Mouse (Mus musculus): ENCODE measurements around the gene Cfap97.
A peak's percentile ranks its signal among the peaks of the same experiment; 100 is the strongest.
"Not testable (repeated sequence)": the region's sequence is repeated elsewhere in the genome, so short reads cannot be mapped to it uniquely, and the experiment has no call there.

Gene Cfap97

GRCm38 (mm10) chr8:46162953-46163869 is 11.6 kb downstream of the Cfap97 start:
- DNase-seq: peak; percentile 94

GRCm38 (mm10) chr8:46163870-46164190 is 12.3 kb downstream of the Cfap97 start:
- no peak for DNase-seq

- no peak for DNase-seq
Observed at GRCm38 (mm10) chr8:46173651-46174050, 22.1 kb downstream of the Cfap97 start.

- no peak for DNase-seq
Observed at GRCm38 (mm10) chr8:46180136-46180535, 28.6 kb downstream of the Cfap97 start.

DNA sequence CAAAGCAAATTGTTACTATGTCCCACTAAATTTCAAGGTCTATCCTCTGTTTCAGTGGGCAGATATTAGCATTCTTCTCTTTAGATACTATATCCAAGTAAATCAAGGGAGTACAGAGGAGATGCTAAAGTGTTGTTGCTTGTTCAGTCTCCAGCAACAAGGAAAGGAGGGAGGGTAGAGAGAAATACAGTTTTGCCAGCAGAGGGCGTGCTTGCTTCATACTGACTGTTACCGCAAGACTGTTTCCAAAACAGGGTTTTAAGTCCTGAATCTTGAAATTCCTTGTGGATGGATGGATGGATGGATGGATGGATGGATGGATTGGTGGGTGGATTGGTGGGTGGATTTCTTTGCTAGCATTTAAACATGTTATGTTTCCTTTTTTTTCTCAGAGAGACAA is 33.8 kb downstream of the Cfap97 start:
- peak; percentile 49 for DNase-seq

DNA sequence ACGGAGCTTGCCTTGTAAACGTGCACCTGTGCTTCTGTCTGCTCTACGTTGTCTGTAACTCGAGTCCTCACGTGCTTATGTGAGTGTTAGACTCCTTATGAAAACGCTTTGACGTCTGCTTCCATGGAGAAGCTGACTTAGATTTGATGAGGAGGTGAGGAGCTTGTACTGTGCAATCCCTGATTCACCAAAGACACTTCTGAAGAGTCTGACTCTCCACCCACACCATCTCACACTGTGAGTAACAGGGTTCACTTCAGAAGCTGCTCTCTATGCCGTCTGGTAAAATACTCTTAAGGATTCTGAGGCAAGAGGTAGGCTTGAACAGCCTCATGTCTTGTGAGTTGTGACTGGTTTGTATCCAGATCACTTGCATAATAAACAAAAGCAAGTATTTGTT is 41.5 kb downstream of the Cfap97 start:
- no peak for DNase-seq

GRCm38 (mm10) chr8:46196877-46197276 is 45.3 kb downstream of the Cfap97 start:
- no peak for DNase-seq

DNA sequence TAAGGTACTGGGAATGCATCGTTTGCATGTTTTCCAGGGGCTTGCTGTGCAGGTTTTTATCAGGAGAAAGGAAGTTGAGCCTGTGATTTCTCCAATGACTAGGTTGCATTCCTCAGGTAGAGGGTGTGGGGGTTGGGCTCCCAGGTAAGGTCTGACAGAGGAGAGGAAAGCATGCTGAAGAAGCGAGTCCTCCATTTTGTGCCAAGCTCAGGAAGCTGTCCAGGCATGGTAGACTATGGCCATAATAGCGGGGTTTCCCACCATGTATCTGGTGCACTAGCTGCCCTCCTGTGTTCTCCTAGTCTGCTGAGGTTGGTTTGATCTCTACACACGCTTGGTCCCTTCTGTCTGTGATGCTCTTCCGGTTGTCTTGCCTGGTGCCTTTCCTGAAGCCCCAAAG is 46.1 kb downstream of the Cfap97 start:
- DNase-seq: no peak

GRCm38 (mm10) chr8:46202350-46202749 is 50.8 kb downstream of the Cfap97 start:
- no peak for DNase-seq

DNA sequence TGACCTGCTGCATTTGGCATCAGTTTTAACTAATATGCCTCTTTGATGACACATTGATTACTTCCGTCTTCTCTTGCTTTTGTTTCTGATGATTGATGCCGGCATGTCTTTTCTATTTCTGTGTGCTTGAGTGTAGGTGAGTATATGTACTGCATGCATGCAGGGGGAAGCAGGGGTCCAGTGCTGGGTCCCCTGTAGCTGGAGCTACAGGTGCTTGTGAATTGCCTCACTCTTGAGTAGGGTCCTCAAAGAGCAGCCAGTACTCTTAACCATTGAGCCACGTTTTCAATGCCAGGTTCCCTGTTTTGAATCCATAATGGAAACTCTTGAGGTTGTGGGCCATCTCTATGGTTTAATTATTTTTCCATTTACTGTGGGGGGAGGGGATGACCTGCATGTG is 52.7 kb downstream of the Cfap97 start:
- DNase-seq: no peak

DNA sequence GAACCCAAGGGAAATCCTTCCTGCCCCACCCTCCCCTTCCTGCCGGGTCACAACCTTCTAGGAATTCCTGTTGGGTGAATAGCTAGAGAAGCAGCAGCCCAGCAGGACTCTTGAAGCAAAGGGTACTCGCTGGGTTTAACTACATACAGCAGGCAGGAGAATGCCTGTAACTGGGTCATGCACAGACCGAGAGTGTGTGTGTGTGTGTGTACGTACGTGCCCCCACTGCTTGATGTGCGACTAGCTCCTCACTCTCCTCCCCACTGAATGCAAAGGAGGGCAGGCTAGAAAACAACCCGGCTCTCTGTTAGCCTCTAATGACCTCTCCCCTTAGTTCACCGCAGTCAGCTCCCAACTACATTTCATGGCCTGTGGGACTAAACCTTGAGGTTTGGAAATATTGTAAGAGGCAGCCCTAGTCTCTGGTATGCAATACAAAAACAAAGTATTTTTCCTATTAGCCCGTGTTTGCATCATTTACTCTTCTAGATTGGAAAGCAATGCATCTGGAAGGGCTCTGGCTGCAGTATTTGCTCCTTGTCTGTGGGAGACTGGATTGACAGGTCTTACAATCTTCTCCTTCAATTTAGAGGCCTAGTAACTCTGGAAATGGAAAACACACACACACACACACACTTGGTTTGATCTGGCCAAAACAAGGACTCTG is 53.5 kb downstream of the Cfap97 start:
- no peak for DNase-seq

- DNase-seq: no peak
Observed at GRCm38 (mm10) chr8:46206107-46206506, 54.5 kb downstream of the Cfap97 start.

GRCm38 (mm10) chr8:46208354-46208753 is 56.8 kb downstream of the Cfap97 start:
- DNase-seq: no peak

GRCm38 (mm10) chr8:46209057-46209456 is 57.5 kb downstream of the Cfap97 start:
- no peak for DNase-seq

DNA sequence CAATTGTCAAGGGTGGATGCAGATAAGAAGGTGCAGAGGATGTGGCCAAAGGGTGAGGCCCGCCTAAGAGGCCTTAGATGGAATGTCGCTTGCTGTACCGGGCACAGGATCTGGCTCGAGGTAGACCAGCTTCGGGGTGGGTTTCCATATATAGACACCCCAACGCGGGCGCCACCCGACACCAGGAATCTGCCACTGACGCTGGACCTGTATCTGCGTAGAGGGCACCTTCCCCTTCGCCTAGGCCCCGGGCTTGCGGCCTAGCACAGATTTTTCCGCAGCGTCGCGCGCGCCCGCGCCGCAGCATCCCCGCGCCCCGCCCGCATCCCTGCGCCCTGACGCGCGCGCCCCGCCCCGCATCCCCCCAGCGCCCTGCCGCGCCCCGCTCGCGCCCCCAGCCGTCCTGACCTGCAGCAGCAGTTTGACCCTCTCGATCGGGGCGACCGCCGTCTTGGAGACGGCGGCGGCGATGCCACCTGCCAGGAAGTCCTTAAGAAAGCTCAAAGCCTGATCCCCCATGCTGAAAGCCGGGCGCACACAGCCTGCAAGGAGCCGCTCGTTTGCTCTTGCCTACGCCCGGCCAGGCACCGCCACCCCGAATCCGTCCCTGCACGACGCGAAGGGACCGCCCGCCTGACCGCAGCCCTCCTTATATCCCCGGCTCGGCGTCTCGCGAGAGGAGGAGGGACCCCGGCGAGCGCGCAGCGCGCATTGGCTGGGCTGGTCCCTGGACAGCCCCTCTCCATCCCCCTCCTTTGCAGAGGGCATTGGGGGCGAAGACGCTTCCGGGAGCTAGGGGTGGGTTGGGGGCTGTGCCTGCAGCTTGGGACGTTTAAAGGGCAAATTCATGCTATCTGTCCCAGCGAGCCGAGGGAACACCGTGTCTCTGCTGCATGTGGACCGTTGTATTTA is 59.1 kb downstream of the Cfap97 start, which contains the start of gene Slc25a4:
Gene Slc25a4 (minus strand): TSS at position 881 of the 912 bp plus-strand sequence.
- peak; percentile 96 for DNase-seq

DNA sequence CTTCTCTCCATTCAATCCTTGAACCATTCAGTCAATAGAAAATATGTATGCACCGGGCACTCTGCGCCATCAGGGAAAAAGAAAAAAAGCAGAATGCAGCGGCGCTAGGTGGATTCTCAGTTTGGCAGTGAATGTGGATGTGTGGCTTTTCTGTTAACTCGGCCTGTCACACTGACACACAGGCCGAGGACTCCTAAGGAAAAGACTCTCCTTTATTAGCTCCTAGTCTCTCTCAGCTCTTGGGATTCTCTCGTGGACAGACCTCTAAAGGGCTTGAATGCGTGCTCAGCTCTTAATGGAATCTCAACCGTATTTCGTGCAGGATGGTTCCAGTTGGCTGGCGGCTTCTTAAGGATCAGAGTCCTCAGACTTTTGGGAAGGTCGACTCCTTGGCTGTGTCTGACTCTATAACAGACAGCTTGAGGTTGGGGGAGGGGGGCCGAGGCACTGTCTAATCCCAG is 60.1 kb downstream of the Cfap97 start:
- peak; percentile 36 for DNase-seq

GRCm38 (mm10) chr8:46212194-46212593 is 60.6 kb downstream of the Cfap97 start:
- no peak for DNase-seq

DNA sequence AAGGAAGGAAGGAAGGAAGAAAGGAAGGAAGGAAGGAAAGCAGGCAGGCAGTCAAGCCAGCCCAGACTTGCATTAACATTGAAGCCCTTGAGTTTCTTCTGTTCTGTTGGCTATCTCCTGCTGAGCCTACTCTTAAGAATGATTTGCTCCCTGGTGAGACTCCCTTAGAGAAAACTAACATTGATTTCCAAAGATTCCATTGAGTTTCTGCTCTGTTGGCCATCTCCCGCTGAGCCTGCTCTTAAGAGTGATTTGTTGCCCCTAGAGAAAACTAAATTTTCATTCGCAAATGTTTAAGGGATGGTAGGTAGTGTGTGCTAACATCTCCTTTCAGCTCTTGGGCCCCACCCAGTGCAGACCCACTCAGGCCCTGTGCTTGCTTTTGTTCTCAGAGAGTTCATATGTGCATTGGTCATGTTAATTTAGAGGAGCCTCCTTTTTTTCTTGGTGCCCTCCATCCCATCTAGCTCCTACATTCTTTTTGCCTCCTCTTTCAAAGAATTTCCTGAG is 62.5 kb downstream of the Cfap97 start:
- DNase-seq: no peak

- peak; percentile 63 for DNase-seq
Observed at GRCm38 (mm10) chr8:46216838-46217237, 65.3 kb downstream of the Cfap97 start.

DNA sequence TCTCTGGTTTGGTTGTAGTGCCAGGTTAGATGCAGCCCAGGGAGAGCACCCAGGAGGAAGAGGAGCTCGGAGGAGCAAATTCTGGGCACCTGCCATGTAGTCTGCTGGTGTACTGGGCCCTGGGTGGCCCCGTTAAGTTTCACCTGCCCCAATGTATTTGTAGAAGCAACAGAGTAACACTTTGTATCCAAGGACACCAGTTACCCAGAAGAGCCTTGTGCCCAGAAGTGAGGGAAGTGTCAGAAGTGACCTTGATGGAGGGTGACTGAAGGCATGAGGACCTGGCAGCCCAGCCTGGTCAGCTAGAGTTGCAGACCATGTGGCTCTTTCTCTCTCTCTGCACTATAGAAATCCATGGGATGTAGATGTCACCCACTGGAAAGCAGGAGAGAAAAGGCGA is 69.0 kb downstream of the Cfap97 start:
- no peak for DNase-seq

DNA sequence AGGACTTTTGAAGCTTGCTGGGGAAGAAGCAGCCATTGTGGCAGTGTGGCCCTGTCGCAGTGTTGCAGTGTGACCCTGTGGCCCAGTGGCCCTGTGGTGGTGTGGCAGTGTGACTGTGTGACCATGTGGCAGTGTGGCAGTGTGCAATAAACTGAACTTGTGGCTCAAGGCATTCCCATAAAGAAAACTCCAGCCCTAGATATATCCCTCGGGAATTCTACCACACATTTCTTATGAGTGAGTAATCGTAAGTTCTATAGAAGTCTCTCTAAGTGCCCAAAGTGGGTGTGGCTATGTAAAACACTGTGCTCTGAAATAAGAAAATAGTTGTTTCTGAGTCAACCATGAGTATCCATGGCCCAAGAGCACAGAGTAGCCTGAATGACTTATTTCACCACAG is 73.9 kb downstream of the Cfap97 start:
- no peak for DNase-seq

DNA sequence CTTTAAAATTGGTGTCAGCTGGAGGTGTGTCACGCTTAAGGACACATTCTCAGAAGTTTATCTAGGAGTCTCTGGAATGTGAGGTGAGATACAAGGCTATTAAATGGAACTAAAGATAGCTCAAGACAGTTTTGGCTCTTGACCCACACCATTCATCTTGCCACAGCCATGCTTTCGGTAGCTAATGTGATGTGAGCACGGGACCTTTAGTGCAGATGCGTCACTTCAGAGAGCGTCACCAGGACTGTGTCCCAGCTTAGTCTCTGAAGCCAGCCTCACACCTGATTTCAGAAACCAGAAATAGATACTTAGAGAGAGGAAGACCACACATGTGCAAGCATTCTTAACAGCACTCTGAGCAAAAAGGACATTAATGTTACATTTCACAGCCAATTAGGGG is 75.1 kb downstream of the Cfap97 start:
- DNase-seq: no peak

DNA sequence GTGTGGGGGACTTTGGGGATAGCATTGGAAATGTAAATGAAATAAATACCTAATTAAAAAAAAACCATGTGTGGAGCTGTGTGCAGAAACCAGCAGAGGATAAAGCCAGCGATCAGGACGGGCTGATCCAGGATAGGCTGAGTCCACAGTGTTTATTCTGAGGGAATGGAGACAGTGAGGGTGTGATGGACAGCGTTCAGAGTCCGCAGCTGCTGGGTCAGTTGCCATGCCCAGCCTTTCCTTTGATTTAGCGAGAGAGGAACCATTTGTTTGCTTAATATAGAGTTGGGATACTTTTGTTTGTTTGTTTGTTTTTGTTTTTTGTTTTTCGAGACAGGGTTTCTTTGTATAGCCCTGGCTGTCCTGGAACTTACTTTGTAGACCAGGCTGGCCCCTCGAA is 80.4 kb downstream of the Cfap97 start:
- not testable (repeated sequence) for DNase-seq

Measured in layer of hippocampus, adult 9-11 months (tissue).